Mouse (Mus musculus): ENCODE results near the gene Cyp2a22.
"Not testable (repeated sequence)": the region's sequence is repeated elsewhere in the genome, so short reads cannot be mapped to it uniquely, and the experiment has no call there.

Gene Cyp2a22

GRCm38 (mm10) chr7:26939262-26939661 is at the start of gene Cyp2a22:
Gene Cyp2a22, minus strand, starts transcription at chr7:26939384.
- no peak for DNase-seq (ENCODE audit: low spot score in 2 of 2)

- not testable (repeated sequence) for DNase-seq (ENCODE audit: low spot score in 2 of 2)
These were observed 44.0 kb upstream of the Cyp2a22 start for GRCm38 (mm10) chr7:26983151-26983550.

GRCm38 (mm10) chr7:26982551-26982950 is 43.4 kb upstream of the Cyp2a22 start:
- no peak for DNase-seq (ENCODE audit: low spot score in 2 of 2)

GRCm38 (mm10) chr7:26981937-26982336 is 42.8 kb upstream of the Cyp2a22 start:
- not testable (repeated sequence) for DNase-seq (ENCODE audit: low spot score in 2 of 2)

- not testable (repeated sequence) for DNase-seq (ENCODE audit: low spot score in 2 of 2)
These were observed 42.3 kb upstream of the Cyp2a22 start for GRCm38 (mm10) chr7:26981464-26981863.

DNA sequence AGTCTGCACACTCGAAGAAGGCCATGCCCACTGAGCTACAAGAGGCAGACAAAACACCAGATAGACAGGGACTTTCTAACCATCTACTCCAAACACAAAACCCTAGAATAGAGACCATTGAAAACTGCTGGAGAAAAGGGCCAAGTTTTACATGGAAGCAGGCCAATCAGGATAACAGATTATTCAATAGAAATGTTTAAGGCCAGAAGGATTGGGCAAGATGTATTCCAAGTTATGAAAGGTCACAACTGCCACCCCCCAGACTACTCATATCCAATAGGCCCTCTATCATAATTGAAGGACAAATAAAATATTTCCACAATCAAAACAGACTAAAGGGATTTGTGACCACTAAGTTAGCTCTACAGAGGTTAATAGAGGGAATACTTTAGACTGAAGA is 23.2 kb upstream of the Cyp2a22 start:
- not testable (repeated sequence) for DNase-seq (ENCODE audit: low spot score in 2 of 2)

DNA sequence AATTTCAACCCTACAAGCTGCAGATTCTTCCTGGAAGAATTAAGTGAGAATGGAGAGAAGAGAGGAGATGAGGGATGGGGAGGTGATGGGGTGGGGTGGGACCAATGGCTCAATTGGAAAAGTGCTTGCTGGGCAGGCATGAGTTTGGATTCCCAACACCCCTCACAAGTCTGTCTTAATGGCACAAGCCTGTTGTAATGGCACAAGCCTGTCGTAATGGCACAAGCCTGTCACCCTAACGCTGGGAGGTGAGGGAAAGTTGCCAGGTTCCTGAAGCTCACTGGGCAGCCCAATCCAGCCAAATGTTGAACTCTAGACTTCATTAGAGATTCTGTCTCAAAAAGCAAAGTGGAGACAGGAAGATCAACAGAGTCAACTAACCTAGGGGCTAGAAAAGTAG is 14.1 kb upstream of the Cyp2a22 start:
- DNase-seq (ENCODE audit: low spot score in 2 of 2): not testable (repeated sequence)

DNA sequence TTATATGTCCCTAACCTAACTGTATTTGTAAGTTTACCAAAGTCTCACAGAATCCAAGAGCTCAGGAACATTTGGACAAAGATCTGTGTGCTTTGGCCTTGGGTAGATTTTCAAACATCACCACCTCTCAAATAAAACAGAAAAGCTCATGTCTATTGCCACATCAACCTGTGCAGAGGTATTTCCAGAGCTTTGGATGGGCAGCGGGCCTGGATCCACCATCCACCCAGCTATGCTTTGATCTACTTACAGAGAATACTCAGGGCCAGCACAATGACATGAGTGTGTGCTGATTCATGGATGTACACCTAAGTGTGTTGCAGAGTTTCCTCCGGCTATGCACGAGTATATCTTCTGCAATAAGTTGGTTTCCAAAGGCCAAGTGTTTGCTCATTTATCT is 13.5 kb upstream of the Cyp2a22 start:
- not testable (repeated sequence) for DNase-seq (ENCODE audit: low spot score in 2 of 2)

GRCm38 (mm10) chr7:26941320-26941925 is 2.2 kb upstream of the Cyp2a22 start:
- DNase-seq (ENCODE audit: low spot score in 2 of 2): not testable (repeated sequence)

- not testable (repeated sequence) for DNase-seq (ENCODE audit: low spot score in 2 of 2)
These were observed 22.1 kb downstream of the Cyp2a22 start for GRCm38 (mm10) chr7:26917114-26917513.

Data from frontal cortex, postnatal 10 days (tissue).